Mouse (Mus musculus) heart, embryonic 14.5 days (tissue): ENCODE measurements around the gene Ly6g6c. TPM values are rescaled to one million over a fixed set of nuclear protein-coding genes. Genes with fewer than 3 reads are reported as not detected.
A peak's percentile ranks its signal among the peaks of the same experiment; 100 is the strongest.

Experiments used
- ATAC-seq: fragments of 200-750 bp; cut with Nextera tagmentation; 2 replicates; pipeline ENCODE4 v1.8.0; 2017; ENCODE audit warnings: low read depth, moderate TSS enrichment; ENCODE audit not compliant: insufficient number of reproducible peaks, insufficient read depth, low FRiP score
- H3K27ac ChIP-seq, 2 experiments: fragments of 200-500 bp in 1 of 2; fragments of 300-500 bp in 1 of 2; sonication (generic) in 1 of 2; replicated peaks in 1 of 2; 2 replicates each; pipeline ENCODE4 v1.5.1; 2012 to 2014; ENCODE audit warnings: low read depth in 2 of 2, low read length in 2 of 2, control low read depth in 1 of 2, mild to moderate bottlenecking in 1 of 2, mixed read lengths in 1 of 2; ENCODE audit not compliant: control insufficient read depth in 1 of 2, insufficient read depth in 1 of 2
- H3K27me3 ChIP-seq: fragments of 300-500 bp; sonication (generic); 2 replicates; pipeline ENCODE4 v1.6.1; 2014; ENCODE audit warnings: mild to moderate bottlenecking, low read length, control low read depth; ENCODE audit not compliant: control insufficient read depth, insufficient read depth
- H3K36me3 ChIP-seq: fragments of 300-500 bp; sonication (generic); 2 replicates; pipeline ENCODE4 v1.6.1; 2014; ENCODE audit warnings: mild to moderate bottlenecking, control low read depth, low read length, mixed read lengths; ENCODE audit not compliant: control insufficient read depth, insufficient read depth
- H3K4me1 ChIP-seq, 2 experiments: fragments of 200-500 bp in 1 of 2; fragments of 300-500 bp in 1 of 2; sonication (generic) in 1 of 2; 2 replicates each; pipeline ENCODE4 v1.6.1; 2012 to 2014; ENCODE audit warnings: low read length in 2 of 2, control low read depth in 1 of 2, mixed read lengths in 1 of 2; ENCODE audit not compliant: control insufficient read depth in 2 of 2, insufficient read depth in 2 of 2
- H3K4me2 ChIP-seq: fragments of 300-500 bp; sonication (generic); 2 replicates; pipeline ENCODE4 v1.6.1; 2014; ENCODE audit warnings: mild to moderate bottlenecking, low read length
- H3K4me3 ChIP-seq, 2 experiments: fragments of 200-500 bp in 1 of 2; fragments of 300-500 bp in 1 of 2; sonication (generic) in 1 of 2; 2 replicates each; pipeline ENCODE4 v1.5.1; 2012 to 2014; ENCODE audit warnings: low read length in 2 of 2, mild to moderate bottlenecking in 2 of 2, control low read depth in 1 of 2, low read depth in 1 of 2, moderate library complexity in 1 of 2; ENCODE audit not compliant: control insufficient read depth in 1 of 2, insufficient read depth in 1 of 2
- H3K9ac ChIP-seq: fragments of 300-500 bp; sonication (generic); 2 replicates; pipeline ENCODE4 v1.6.1; 2014; ENCODE audit warnings: mild to moderate bottlenecking, low read length
- H3K9me3 ChIP-seq: fragments of 300-500 bp; sonication (generic); 2 replicates; pipeline ENCODE4 v1.6.1; 2016; ENCODE audit warnings: low read length, control low read depth; ENCODE audit not compliant: control insufficient read depth
- WGBS: fragments of 180-500 bp; shearing (Covaris S2); extraction: QIAGEN DNeasy Blood & Tissue Kit; methylation state at CpG from one replicate; pipeline ENCODE4 v1.1.7; 2014; 5-methylcytosine and 5-hydroxymethylcytosine counted together
- polyA plus RNA-seq: library from polyadenylated mRNA; unstranded; fragments of >200 nt; fragmentation: Nextera tagmentation; extraction: Ambion mirVana; gene quantifications from 2 replicates; pipeline ENCODE4 v1.2.1, GENCODE M21; 2014

The Ly6g6c gene
- polyA plus RNA-seq, 1 experiment from 2014 or later = not detected

DNA sequence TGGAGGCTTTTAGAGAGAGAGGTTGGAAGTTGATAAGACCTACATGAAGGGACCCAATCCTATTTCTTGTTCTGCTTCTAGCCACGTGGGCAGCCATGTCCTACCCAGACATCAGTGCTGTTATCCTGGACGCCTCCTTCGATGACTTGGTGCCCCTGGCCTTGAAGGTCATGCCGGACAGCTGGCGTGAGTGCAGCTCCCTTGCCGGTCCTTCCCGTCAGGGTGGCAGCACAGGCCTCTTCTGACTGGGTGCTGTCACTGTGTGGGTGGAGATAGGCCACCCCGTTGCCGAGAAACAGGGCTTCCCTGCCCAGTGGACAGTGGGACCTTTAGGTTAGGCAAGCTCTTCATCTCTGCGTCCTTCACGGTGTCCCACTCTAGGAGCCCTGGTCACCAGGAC lies 36.0 kb downstream of the Ly6g6c start:
- Histone ChIP-seq H3K9me3 (no peaks in the 10 kb centered on the region), H3K4me1 (peaks cover 7 to 12% of the 10 kb centered on the region in 2 experiments; a peak in 3 of 4 replicates), H3K27ac (no peak overlapping the region), H3K36me3 (peaks cover 84% of the 10 kb centered on the region), H3K4me2 (no peak overlapping the region), H3K4me3 (no peak overlapping the region), H3K9ac (no peak overlapping the region), H3K27me3 (no peaks in the 10 kb centered on the region)
- WGBS = 87% methylated on average over 11 of the region's 11 CpGs
- ATAC-seq = no peak

GRCm38 (mm10) chr17:35102299-35102698 lies 37.1 kb downstream of the Ly6g6c start:
- no peak overlapping the region for H3K27ac ChIP-seq
- 57% methylated on average over 8 of the region's 8 CpGs for WGBS
- ATAC-seq = no peak
- peaks cover 73% of the 10 kb centered on the region for H3K36me3 ChIP-seq
- H3K4me3 ChIP-seq = no peak overlapping the region
- no peaks in the 10 kb centered on the region for H3K27me3 ChIP-seq
- peak overlapping the region; percentile 10; the same call in 1 of the 2 replicates for H3K9ac ChIP-seq
- no peak overlapping the region for H3K4me2 ChIP-seq
- H3K9me3 ChIP-seq = no peaks in the 10 kb centered on the region
- H3K4me1 ChIP-seq = peaks cover 7 to 12% of the 10 kb centered on the region in 2 experiments; a peak in 3 of 4 replicates

GRCm38 (mm10) chr17:35103221-35103690 lies 38.1 kb downstream of the Ly6g6c start:
- no peak overlapping the region for H3K4me3 ChIP-seq
- no peak overlapping the region for H3K4me2 ChIP-seq
- peaks cover 64% of the 10 kb centered on the region for H3K36me3 ChIP-seq
- no peak for ATAC-seq
- no peak overlapping the region for H3K9ac ChIP-seq
- peaks cover 7 to 12% of the 10 kb centered on the region in 2 experiments; a peak in 3 of 4 replicates for H3K4me1 ChIP-seq
- no peak overlapping the region; a peak in 1 of 4 replicates for H3K27ac ChIP-seq
- H3K27me3 ChIP-seq = no peaks in the 10 kb centered on the region
- WGBS = 46% methylated on average over 6 of the region's 6 CpGs
- no peaks in the 10 kb centered on the region for H3K9me3 ChIP-seq

- Histone ChIP-seq H3K27ac (no peak overlapping the region), H3K36me3 (peaks cover 56% of the 10 kb centered on the region), H3K4me1 (peaks cover 7 to 12% of the 10 kb centered on the region in 2 experiments; a peak in 3 of 4 replicates), H3K4me2 (no peak overlapping the region), H3K9me3 (no peaks in the 10 kb centered on the region), H3K9ac (no peak overlapping the region), H3K27me3 (no peaks in the 10 kb centered on the region), H3K4me3 (no peak overlapping the region)
- no peak for ATAC-seq
- WGBS = 80% methylated on average over 7 of the region's 7 CpGs
Observed at GRCm38 (mm10) chr17:35104079-35104478, 38.9 kb downstream of the Ly6g6c start.

- no peak for ATAC-seq
- no peak overlapping the region for H3K9ac ChIP-seq
- H3K27me3 ChIP-seq = no peaks in the 10 kb centered on the region
- no peak overlapping the region for H3K27ac ChIP-seq
- H3K4me1 ChIP-seq = peaks cover 7 to 12% of the 10 kb centered on the region in 2 experiments; a peak in 3 of 4 replicates
- no peak overlapping the region for H3K4me2 ChIP-seq
- no peak overlapping the region for H3K4me3 ChIP-seq
- no peaks in the 10 kb centered on the region for H3K9me3 ChIP-seq
- H3K36me3 ChIP-seq = peaks cover 49% of the 10 kb centered on the region
- 58% methylated on average over 6 of the region's 6 CpGs for WGBS
Observed at GRCm38 (mm10) chr17:35104754-35105153, 39.6 kb downstream of the Ly6g6c start.

- no peak overlapping the region for H3K27ac ChIP-seq
- H3K4me2 ChIP-seq = 0 out of 2 replicates have a peak overlapping the region, but pooled peaks have one; percentile 11
- peaks cover 7 to 12% of the 10 kb centered on the region in 2 experiments; a peak in 3 of 4 replicates for H3K4me1 ChIP-seq
- 27% methylated on average over 13 of the region's 13 CpGs for WGBS
- no peak for ATAC-seq
- no peak overlapping the region for H3K4me3 ChIP-seq
- no peaks in the 10 kb centered on the region for H3K27me3 ChIP-seq
- 0 out of 2 replicates have a peak overlapping the region, but pooled peaks have one; percentile 38 for H3K9ac ChIP-seq
- H3K9me3 ChIP-seq = no peaks in the 10 kb centered on the region
- peaks cover 38% of the 10 kb centered on the region for H3K36me3 ChIP-seq
Observed at GRCm38 (mm10) chr17:35105740-35106389, 40.7 kb downstream of the Ly6g6c start.

DNA sequence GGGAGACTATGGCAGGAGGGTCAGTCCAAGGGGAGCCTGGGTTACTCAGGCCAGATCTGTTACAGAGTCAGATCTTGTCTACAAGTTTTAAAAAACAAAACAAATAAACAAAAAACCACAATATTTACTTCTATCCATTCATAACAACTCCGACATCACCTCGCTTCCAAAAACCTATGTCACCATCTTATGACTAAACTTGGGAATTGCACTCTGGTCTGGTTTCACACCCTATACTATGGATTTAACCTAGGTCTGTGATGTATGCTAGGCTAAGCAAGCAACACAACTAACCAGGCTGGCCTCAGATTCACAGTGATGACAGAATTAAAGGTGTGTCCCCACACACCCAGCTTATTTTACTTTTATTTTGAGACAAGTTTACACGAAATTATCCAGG lies 41.3 kb downstream of the Ly6g6c start:
- Histone ChIP-seq H3K27me3 (no peaks in the 10 kb centered on the region), H3K4me3 (no peak overlapping the region), H3K9ac (no peak overlapping the region), H3K36me3 (peaks cover 31% of the 10 kb centered on the region), H3K4me2 (no peak overlapping the region), H3K4me1 (peaks cover 7 to 12% of the 10 kb centered on the region in 2 experiments; a peak in 3 of 4 replicates), H3K27ac (no peak overlapping the region), H3K9me3 (no peaks in the 10 kb centered on the region)
- ATAC-seq = no peak
- 68% methylated on average over 3 of the region's 3 CpGs for WGBS
